ENCODE assay signal across 8 mouse cellular contexts in genomic region chr16:78563093-78563971, GRCm38 (mm10). TPM values are rescaled to one million over a fixed set of nuclear protein-coding genes. Genes with fewer than 3 reads are reported as not detected.
DNase-seq lines count a peak whose midpoint lies in the region; ATAC-seq lines count a peak whose summit lies in the region.

No protein-coding gene starts in this region.

- peak; percentile 79 for ATAC-seq in heart, embryonic 16.5 days (replicated peaks; ENCODE audit: extremely low read depth, insufficient read depth, low FRiP score)
- peak; percentile 82 for ATAC-seq in megakaryocyte-erythroid progenitor cell, adult 5-6 weeks (replicated peaks; ENCODE audit: low FRiP score, low TSS enrichment, poor library complexity, severe bottlenecking)
- no peak for ATAC-seq in midbrain, embryonic 14.5 days (ENCODE audit: low FRiP score, low TSS enrichment)

- no peak overlapping the region for H3K4me3 ChIP-seq in heart, embryonic 16.5 days (ENCODE audit: low read length)
- H3K4me3 ChIP-seq in midbrain, embryonic 10.5 days = no peak overlapping the region
- H3K4me3 ChIP-seq in midbrain, embryonic 14.5 days (replicated peaks; ENCODE audit: low read depth, low read length) = no peak overlapping the region

- peak overlapping the region; percentile 4; the same call in 1 of the 2 replicates for H3K4me2 ChIP-seq in heart, embryonic 16.5 days (ENCODE audit: low read depth, low read length)
- no peak overlapping the region for H3K4me2 ChIP-seq in midbrain, embryonic 14.5 days (ENCODE audit: low read length)

- DNase-seq in adrenal gland, adult 8-10 months = peak; percentile 44
- no peak for DNase-seq in adrenal gland, postnatal 4 days (ENCODE audit: low spot score in 2 of 2)
- peak; percentile 77 for DNase-seq in CD4-positive helper T cell, adult 2 months (ENCODE audit: low read depth, low spot score)
- no peak for DNase-seq in cerebellum, adult 11-12 months
- no peak for DNase-seq in midbrain, embryonic 10.5 days (ENCODE audit: low spot score)
- no peak for DNase-seq in midbrain, embryonic 14.5 days

- 57% methylated on average over 15 of the region's 15 CpGs for WGBS in heart, embryonic 16.5 days
- WGBS in midbrain, embryonic 10.5 days = 90% methylated on average over 15 of the region's 15 CpGs
- WGBS in midbrain, embryonic 14.5 days = 94% methylated on average over 15 of the region's 15 CpGs

- H3K9ac ChIP-seq in heart, embryonic 16.5 days (ENCODE audit: low read length) = no peak overlapping the region
- no peak overlapping the region for H3K9ac ChIP-seq in midbrain, embryonic 14.5 days (replicated peaks; ENCODE audit: low read length)

- peaks cover 6% of the 10 kb centered on the region; the same call in 1 of the 2 replicates for H3K36me3 ChIP-seq in heart, embryonic 16.5 days (ENCODE audit: control insufficient read depth, insufficient read depth)
- H3K36me3 ChIP-seq in midbrain, embryonic 10.5 days = peaks cover 64% of the 10 kb centered on the region
- peaks cover 21% of the 10 kb centered on the region for H3K36me3 ChIP-seq in midbrain, embryonic 14.5 days (ENCODE audit: control insufficient read depth, insufficient read depth, low read length)

- H3K9me3 ChIP-seq in heart, embryonic 16.5 days (replicated peaks; ENCODE audit: control insufficient read depth, low read length) = no peaks in the 10 kb centered on the region
- H3K9me3 ChIP-seq in midbrain, embryonic 10.5 days (replicated peaks) = no peaks in the 10 kb centered on the region
- no peaks in the 10 kb centered on the region for H3K9me3 ChIP-seq in midbrain, embryonic 14.5 days (ENCODE audit: control insufficient read depth, low read length)

- H3K27ac ChIP-seq in heart, embryonic 16.5 days (ENCODE audit: low read length) = peak overlapping the region; percentile 55; the same call in 1 of the 2 replicates
- H3K27ac ChIP-seq in midbrain, embryonic 10.5 days (replicated peaks) = no peak overlapping the region
- no peak overlapping the region for H3K27ac ChIP-seq in midbrain, embryonic 14.5 days (replicated peaks; ENCODE audit: low read depth, low read length)

- peaks cover 3% of the 10 kb centered on the region; the same call in 1 of the 2 replicates for H3K4me1 ChIP-seq in heart, embryonic 16.5 days (ENCODE audit: control insufficient read depth, insufficient read depth, low read length)
- no peaks in the 10 kb centered on the region for H3K4me1 ChIP-seq in midbrain, embryonic 10.5 days
- no peaks in the 10 kb centered on the region for H3K4me1 ChIP-seq in midbrain, embryonic 14.5 days (ENCODE audit: control insufficient read depth, insufficient read depth, low read length)

- no peaks in the 10 kb centered on the region for H3K27me3 ChIP-seq in heart, embryonic 16.5 days (ENCODE audit: control insufficient read depth, insufficient read depth, low read length)
- H3K27me3 ChIP-seq in midbrain, embryonic 10.5 days (ENCODE audit: low read depth, poor library complexity, severe bottlenecking) = no peaks in the 10 kb centered on the region
- no peaks in the 10 kb centered on the region for H3K27me3 ChIP-seq in midbrain, embryonic 14.5 days (ENCODE audit: control insufficient read depth, insufficient read depth, low read length)

RNA-seq across cellular contexts. Expression of gene D16Ertd472e, which starts 13.2 kb away (rescaled TPM):
- 10 to 100 TPM; 22.2 to 58.2 (median 30.5) TPM for total RNA-seq in adrenal gland, adult 8-10 months (2022)
- total RNA-seq in adrenal gland, postnatal 4 days (2021) = 10 to 100 TPM; 21.4 to 21.6 TPM
- 7.6 and 9.6 TPM in 2 replicates for polyA plus RNA-seq in heart, embryonic 16.5 days (2015; fragmentation: Nextera tagmentation; extraction: Ambion mirVana)
- 20.5 and 21.0 TPM in 2 replicates for total RNA-seq in megakaryocyte-erythroid progenitor cell, adult 5-6 weeks (2014; fragmentation: Nextera tagmentation)
- total RNA-seq in megakaryocyte-erythroid progenitor cell, adult 5-6 weeks (2017) = 33.5 and 33.6 TPM in 2 replicates
- polyA plus RNA-seq in midbrain, embryonic 10.5 days (2016; fragmentation: Nextera tagmentation; extraction: Ambion mirVana) = 19.3 and 21.5 TPM in 2 replicates
- polyA plus RNA-seq in midbrain, embryonic 14.5 days (2014; fragmentation: Nextera tagmentation; extraction: Ambion mirVana) = 6.2 and 8.1 TPM in 2 replicates

Comparison
In these comparisons a context has a peak if more than half of its experiments do, and no peak if none do; other contexts are left out.
1. DNase-seq: peak in adrenal gland, adult 8-10 months (single experiment) and CD4-positive helper T cell, adult 2 months (single experiment); none in adrenal gland, postnatal 4 days (0 of 2), cerebellum, adult 11-12 months (single experiment), midbrain, embryonic 10.5 days (single experiment) and midbrain, embryonic 14.5 days (single experiment).